Mouse (Mus musculus): Measurements from ENCODE around the gene Gm42906.

- TF ChIP-seq POLR2A (IDR thresholded peaks at IDR 0.05; ENCODE audit: borderline replicate concordance, extremely low read depth, insufficient read depth, insufficient read length, poor library complexity, severe bottlenecking) (no peak), CTCF (IDR thresholded peaks at IDR 0.05; ENCODE audit: borderline replicate concordance, extremely low read depth, insufficient read depth, insufficient read length) (no peak)
Observed at GRCm38 (mm10) chr5:151154780-151155179, 273.2 kb downstream of the Gm42906 start.

Data from brain, embryonic 14.5 days (tissue).